Mouse (Mus musculus) telencephalon, adult 2 months (tissue): ENCODE results near the gene Babam2.

Source experiments
- DNase-seq: peaks from one replicate; pipeline ENCODE4 v3.0.0-alpha.2; 2011; ENCODE audit warnings: low read depth, low spot score

Gene Babam2

GRCm38 (mm10) chr5:32121936-32122335 lies 424.5 kb downstream of the Babam2 start:
- no peak for DNase-seq

GRCm38 (mm10) chr5:32122363-32122762 lies 424.9 kb downstream of the Babam2 start:
- no peak for DNase-seq

GRCm38 (mm10) chr5:32124957-32125356 lies 427.5 kb downstream of the Babam2 start:
- DNase-seq, result no peak

- no peak for DNase-seq
Measured at GRCm38 (mm10) chr5:32127226-32127625, 429.7 kb downstream of the Babam2 start.

GRCm38 (mm10) chr5:32127927-32128326 lies 430.4 kb downstream of the Babam2 start:
- no peak for DNase-seq

- no peak for DNase-seq
Measured at GRCm38 (mm10) chr5:32132971-32133501, 435.6 kb downstream of the Babam2 start.

GRCm38 (mm10) chr5:32133549-32134004 lies 436.1 kb downstream of the Babam2 start:
- DNase-seq, result no peak

GRCm38 (mm10) chr5:32134051-32134732 lies 436.7 kb downstream of the Babam2 start:
- no peak for DNase-seq
